Mouse (Mus musculus) stomach, postnatal 0 days (tissue): ENCODE data around the gene Zfp704.

Experiments
- CTCF ChIP-seq: IDR thresholded peaks from 2 replicates; pipeline ENCODE4 v1.5.1; 2016; ENCODE audit warnings: antibody characterized with exemption, low read depth, mild to moderate bottlenecking, moderate library complexity
- EP300 ChIP-seq: optimal IDR thresholded peaks from 2 replicates; pipeline ENCODE3; 2016; ENCODE audit warnings: antibody characterized with exemption

DNA sequence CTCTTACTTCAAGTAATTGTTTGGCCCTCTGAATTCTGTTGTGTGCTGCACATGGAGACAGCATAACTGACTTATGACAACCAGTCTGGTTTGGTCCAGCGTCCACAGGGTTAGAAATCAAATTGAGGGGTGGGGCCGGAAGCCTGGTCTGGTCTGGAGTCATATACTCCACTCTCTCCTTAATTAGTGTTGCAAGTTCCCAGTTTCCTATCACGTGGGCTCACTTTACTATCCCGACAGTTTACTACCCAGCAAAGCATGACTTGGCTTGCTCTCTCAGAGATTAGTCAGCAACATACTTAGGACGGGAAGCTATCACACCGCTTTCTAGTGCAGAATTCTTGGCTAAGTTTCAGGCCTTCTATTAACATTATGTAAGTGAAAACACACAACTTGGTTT, 36.3 kb downstream of the Zfp704 start:
- TF ChIP-seq CTCF (no peak), EP300 (no peak)
